Mouse (Mus musculus): ENCODE data around the gene Mul1. TPM values are rescaled to one million over a fixed set of nuclear protein-coding genes. Genes with fewer than 3 reads are reported as not detected.
"Not testable (repeated sequence)": the region's sequence is repeated elsewhere in the genome, so short reads cannot be mapped to it uniquely, and the experiment has no call there.

The Mul1 gene
- 10 to 100 TPM; 68.1 to 79.0 TPM for total RNA-seq (2021)

DNA sequence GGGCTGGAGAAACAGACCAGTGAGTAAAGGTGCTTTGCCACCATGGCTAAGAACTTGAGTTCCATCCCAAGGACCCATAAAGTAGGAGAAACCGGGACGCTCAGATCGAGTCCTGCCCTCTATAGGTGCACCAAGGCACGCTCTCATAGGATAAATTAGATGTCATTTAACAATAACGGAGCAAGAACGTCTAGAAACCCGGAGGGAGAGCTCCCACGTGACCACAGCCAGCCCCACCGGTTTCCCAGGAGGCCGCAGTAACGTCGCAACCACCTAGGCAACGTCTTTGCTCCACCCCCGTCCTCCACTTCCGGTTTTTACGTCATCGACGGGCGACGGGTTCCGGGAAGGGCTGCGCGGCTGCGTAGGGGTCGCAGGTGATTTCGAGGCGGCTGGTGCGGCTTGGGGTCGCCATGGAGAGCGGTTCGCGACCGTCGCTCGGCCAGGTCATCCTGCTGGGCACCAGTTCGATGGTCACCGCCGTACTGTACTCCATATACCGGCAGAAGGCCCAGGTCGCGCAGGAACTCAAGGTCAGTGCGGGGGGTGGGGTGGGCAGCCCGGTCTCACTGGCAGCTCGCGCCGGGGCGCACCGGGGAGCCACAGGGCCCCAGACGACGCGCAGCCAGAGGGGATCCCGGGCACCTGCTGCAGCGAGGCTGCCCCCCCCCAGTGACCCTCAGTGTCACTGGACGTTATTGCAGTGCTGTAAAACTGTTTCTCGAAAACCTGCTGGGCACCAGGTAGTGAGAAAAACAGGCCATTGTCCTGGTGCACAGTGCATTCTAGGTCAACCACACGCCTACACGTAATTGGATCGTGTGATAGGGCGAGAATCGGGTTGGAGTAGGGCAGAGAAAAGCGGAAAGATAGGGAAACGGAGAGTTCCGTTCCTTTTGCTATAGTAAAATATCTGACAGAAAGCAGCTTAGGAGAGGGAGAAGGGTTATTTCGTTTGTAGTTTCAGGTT is at the start of gene Mul1:
Mul1 (plus strand) TSS at position 325 of the 970 bp plus-strand sequence.
- peak; percentile 86 for DNase-seq (ENCODE audit: low spot score)
- intact Hi-C loops (cut with DNase I), result no loop called here

DNA sequence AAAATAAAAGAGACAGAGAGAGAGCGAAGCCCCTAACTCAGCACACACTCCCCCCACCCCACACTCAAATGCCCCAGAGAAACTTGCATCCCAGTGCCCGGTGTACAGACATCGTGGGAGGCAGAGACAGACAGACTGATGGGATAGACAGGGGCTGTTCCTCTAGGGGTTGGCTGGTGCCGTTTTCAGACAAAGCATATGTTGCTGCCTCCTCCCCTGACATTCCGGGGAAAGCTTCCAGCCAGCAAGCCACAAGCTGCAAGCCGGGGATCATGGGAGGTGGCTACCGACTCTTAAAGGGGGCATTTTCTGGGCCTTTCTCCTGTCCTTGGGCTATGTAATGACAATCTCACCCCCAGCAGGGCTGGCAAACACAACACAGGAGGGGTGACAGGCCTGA is 40.8 kb upstream of the Mul1 start:
- intact Hi-C loops (cut with DNase I), result no loop called here
- DNase-seq (ENCODE audit: low spot score), result no peak

DNA sequence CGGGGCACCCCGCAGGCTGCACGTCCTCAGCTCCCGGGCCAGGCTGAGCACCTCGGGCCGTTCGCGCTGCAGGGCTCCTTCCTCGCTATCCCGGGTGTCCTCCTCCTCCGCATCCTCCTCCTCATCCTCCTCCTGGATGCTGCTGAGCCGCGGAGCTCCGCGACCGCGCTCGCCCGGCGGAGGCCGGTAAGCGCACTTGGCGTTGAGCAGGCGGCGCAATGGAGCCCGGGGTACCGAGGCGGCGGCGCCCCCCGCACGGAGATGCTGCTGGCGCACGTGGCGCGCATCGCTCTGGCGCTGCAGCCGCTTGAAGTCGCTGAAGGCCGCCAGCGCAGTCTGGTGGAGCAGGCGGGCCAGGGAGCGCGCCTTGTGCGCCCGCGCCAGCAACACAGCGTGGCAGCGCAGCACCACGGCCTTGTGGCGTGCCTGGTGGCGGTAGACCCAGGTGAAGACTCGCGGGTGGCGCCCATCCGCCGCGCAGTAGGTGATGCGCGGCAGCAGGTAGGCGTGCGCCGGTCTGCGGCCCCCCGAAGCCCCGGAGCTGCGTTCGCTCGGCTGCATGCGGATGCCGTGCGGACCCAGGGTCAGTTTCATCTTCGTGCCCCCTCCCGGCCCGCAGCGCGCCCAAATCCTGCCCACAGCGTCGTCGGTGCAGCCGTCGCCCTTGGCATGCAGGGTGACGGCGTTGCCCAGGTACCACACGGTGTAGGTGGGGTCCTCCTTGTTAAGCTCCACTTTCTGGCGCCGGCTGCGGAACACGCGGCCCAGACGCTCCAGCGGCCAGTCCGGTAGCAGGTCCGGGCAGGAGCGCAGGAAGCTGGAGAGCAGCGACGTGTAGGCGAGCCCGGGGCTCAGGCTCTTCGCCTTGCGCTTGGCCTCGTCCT is 39.1 kb upstream of the Mul1 start:
- intact Hi-C loops (cut with DNase I), result no loop called here
- no peak for DNase-seq (ENCODE audit: low spot score)

DNA sequence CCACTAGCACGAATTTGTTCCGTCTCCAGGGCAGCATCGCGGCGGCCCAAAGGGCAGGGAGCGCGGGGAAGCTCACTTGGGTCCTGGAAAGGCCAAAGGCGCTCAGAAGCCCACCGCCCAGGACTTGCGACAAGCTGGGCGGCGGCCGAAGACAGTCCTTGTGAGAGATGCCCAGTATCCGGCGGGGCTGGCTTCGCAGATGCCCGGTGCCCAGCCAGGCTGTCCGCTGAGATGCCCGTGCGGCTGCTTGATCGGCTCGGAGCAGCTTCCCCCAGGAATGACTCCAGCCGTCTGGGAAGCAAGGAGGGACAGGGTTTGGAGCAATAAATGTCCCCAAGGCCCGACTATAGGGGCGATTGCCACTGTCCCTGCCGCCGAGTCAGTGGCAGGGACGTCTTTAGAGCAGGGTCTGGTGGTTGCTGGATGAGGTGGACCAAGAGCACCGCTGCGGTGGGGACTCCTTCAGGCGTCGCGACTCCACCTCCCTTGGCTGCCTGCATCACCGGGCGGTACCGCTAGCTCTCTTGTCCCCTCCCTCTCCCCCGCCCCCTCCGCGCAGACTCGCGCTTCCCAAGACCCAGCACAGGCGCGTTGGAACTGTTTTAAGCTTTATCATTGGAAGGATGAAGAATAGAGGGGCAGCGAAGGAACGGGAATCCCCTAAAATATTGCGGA is 38.4 kb upstream of the Mul1 start, which contains the start of gene Fam43b:
Fam43b (minus strand) TSS at position 558 of the 675 bp plus-strand sequence.
- intact Hi-C loops (cut with DNase I), result no loop called here
- no peak for DNase-seq (ENCODE audit: low spot score)

DNA sequence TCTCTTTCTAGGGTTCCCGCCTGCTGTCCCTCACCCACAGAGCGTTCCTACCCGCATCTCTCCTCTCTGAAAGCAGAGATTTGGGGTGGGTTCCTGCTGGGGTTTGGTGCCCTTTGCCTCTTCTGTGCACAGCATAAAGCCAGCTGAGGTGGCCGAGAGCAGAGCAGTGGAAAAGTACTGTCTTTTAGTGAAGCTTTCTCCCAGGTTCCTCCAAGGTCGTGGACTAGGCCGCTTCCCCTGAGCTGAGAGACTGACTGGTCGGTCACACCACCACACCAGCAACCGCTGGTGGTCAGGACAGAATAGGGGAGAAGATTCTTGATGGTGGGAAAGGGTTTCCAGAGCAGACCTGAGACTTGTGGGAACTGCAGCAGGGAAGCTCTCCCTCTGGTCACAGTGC is 37.8 kb upstream of the Mul1 start:
- intact Hi-C loops (cut with DNase I), result no loop called here

DNA sequence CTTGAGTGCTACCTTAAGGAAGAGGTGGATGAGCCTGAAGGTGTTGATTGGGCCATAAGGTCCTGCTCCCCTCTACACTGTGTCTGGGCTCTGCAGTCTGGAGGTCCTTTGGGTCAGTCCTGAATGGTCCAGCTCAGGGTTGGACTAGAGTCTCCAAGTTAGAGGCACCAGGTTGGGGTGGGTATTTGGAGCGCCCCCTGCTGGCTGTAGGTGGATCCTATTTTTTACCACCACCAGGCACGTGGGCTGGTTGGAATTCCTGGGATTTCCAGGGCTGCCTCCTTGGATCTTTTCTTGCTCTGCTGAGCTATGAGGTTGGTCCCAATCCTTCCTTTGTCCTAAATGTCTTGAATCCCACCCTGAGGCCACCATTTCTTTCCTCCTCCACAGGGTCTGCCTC is 29.7 kb upstream of the Mul1 start:
- no peak for DNase-seq (ENCODE audit: low spot score)

More for the DNA sequence above, 37.8 kb upstream of the Mul1 start:
- DNase-seq (ENCODE audit: low spot score), result no peak

DNA sequence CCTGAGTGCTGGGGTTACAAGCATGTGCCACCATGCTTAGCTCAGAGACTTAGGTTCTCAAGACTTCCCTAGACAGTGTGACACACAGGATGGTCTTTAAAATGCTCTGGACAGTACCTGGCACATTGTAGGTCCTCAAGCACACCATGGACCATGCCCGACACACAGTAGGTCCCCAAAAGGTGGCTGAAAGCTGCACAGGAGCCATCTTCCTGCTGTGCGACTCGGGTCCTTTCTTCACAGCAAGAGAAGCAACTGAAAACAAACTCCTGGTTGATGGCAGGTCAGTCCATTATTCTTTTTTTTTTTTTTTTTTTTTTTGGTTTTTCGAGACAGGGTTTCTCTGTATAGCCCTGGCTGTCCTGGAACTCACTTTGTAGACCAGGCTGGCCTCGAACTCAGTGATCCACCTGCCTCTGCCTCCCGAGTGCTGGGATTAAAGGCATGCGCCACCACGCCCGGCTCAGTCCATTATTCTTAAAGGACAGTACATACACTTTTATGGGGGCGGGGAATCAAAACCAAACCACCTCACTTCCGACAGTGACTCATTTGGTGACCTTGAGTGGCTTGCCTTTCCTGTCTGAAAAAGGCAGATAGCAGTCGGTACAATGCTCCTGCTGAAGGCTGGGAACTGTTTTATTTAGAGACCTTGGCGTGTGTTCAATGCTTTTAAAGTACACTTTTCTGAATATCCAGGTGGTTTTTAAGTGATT is 26.8 kb upstream of the Mul1 start:
- intact Hi-C loops (cut with DNase I), result no loop called here
- no peak for DNase-seq (ENCODE audit: low spot score)

More for the DNA sequence above, 29.7 kb upstream of the Mul1 start:
- intact Hi-C loops (cut with DNase I), result no loop called here

DNA sequence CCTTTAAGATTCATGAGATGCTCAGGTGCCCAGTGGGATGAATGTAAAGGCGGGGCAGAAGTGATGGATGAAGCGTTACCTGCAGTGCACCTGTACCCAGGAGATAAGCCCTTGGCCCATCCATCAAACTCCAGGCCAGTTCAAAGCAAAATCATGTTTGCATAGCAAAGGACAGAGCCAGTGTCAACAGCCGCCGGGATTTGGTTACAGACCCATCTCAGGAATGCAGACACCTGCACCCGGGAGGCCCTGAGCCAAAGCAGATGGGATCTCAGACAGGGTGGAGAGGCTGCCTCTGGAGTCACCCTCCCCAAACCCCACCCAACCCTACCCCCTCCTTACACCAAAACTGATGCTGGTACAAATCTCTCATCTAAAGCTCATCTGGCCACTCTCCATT is 23.5 kb upstream of the Mul1 start:
- intact Hi-C loops (cut with DNase I), result no loop called here
- no peak for DNase-seq (ENCODE audit: low spot score)

DNA sequence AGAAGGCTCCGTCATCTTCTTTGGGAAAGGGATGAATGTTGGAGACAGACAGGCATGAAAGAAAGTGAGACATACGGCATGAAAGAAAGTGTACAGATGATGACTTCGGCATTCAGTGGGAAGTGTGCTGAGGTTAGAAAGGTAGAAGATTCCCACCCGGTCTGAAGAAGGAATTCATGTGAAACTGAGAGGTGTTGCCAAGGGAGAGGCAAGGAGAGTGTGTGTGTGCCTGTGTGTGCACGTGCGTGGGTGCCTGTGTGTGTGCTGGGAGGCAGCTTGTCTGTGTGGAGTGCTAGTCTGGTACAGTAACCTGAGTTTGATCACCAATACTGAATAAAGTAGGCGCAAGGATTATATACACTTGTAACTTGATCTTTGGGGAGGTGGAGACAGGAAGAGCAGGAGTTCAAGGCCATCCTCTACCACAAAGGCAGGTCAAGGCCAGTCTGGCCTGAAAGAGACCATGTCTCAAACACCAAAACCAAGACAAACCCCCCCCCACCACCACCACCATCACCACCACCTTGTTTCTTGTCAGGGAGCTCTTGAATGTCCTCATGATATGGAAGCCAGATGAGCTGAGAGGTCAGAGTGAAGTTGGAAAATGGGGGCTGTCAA is 22.9 kb upstream of the Mul1 start:
- intact Hi-C loops (cut with DNase I), result no loop called here

DNA sequence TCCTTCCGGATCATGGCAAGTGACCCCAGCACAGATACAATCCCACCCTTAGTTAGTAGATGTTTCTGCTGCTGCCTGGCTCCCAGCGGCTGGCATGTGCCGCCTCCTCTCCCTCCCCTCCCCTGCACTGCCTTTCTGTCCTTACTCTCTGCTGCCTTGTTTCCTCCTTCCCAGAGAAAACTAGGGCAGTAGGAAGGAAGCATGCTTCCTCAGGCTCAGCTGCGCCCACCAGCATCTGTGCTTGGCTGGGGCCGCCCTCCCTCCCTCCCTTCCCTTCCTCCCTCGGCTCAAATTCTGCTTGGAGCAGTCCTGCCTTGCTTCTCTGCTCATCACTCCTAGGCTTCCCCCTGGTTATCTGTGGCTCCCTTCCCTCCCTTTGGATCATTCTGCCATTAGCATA is 19.7 kb upstream of the Mul1 start:
- no peak for DNase-seq (ENCODE audit: low spot score)
- intact Hi-C loops (cut with DNase I), result no loop called here

More for the DNA sequence above, 22.9 kb upstream of the Mul1 start:
- DNase-seq (ENCODE audit: low spot score), result no peak

DNA sequence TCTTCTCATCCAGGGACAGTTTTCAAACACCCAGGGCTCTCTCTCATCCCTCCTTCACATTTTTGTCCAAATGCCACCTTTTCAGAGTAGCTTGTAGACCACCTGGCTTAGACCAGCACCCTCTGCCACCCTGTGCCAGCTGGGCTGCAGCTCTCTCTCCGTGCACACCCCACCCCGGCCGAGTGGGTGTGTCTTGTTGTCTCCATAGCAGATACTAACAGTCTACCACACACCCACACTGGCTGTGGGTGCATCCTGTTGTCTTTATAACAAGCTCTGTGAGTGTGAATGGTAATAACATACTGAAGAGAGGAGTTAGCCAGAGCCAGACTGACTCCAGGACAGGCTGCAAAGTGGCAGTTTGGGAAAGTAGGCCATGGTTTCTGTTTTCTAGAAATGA is 18.5 kb upstream of the Mul1 start:
- intact Hi-C loops (cut with DNase I), result no loop called here

DNA sequence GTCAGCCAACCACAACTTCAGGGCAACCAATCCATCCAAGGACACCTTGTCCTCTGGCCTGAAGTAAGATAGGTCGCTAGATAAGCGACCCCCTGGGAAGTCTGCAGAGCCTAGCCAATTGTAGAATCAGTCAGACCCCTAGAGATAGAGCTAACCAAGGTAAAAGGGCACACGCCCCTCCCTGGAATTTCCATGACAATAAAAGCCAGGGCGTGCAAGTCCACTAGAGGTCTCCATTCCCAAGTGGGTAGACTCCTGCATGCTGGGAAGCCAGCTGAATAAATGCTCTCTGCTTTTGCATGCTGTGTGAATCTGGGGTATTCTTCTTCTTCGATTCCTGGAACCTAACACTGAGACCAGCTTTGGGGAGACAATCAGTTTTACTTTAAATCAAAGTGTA is 18.1 kb upstream of the Mul1 start:
- intact Hi-C loops (cut with DNase I), result no loop called here

More for the DNA sequence above, 18.5 kb upstream of the Mul1 start:
- DNase-seq (ENCODE audit: low spot score), result no peak

DNA sequence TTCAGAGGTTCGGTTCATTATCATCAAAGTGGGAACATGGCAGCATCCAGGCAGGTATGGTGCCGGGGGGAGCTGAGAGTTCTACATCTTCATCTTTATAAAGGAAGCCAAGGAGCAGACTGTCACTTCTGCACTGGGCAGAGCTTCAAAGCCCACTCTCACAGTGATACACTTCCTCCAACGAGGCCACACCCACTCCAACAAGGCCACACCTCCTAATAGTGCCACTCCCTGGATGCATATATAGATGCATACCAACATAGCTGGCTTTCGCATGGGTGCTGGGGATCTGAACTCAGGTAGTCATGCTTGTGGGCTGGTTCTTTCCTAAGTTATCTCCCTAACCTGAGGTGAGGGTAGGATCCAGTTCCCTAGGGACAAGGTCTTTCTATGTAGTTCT is 16.6 kb upstream of the Mul1 start:
- DNase-seq (ENCODE audit: low spot score), result no peak
- intact Hi-C loops (cut with DNase I), result no loop called here

More for the DNA sequence above, 18.1 kb upstream of the Mul1 start:
- DNase-seq (ENCODE audit: low spot score), result no peak

DNA sequence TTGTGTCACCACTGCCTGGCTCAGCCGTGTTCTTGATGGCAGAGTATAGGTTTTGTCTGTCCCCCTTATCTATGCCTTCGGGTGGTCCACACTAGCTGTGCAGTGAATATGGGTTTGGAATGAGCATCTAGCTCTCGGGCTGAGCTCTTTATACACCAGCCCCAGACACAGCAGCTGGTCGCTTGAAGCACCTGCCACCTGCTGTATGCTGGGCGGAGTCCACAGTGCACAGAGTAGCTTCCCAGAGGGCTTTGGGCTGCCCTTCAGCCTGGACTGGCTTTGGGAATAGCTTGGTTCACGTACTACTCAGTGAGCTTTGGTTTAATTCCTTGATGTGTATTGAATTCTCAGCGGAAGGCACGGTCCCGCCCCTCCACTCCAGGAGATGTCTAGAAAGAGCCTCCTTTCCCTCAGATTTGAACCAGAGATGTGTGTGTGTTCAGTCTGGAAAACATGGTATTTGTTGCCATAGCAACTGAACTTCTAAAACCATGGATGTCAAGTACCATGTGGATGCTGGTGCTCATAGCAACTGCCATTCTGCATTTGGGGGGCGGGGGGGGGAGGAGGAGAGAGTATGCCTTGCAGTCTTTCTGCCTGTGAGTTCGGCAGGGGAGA is 16.0 kb upstream of the Mul1 start:
- no peak for DNase-seq (ENCODE audit: low spot score)
- intact Hi-C loops (cut with DNase I), result no loop called here

DNA sequence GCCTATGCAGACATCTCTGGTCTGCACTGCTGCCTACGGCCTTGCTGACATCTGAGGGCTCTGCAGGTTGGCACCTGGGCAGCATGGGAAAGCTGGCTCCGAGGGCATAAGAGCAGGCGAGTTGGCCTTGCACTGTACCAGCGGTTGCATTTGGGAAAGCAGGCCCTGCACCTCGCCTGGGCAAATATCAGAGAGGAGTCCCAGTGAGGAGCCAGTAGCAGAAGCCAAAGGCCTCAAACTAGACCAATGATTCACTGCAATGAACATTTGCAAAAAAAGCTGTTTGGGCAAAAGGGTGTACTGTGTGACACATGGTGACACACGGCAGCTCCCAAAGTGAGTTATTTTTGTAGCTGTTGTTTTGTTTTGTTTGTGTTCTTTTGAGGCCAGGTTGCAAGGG is 9.4 kb upstream of the Mul1 start:
- intact Hi-C loops (cut with DNase I), result loop anchor here (10.0 kb wide), 1 partner anchor 300 kb away; no protein-coding TSS in a partner anchor
- no peak for DNase-seq (ENCODE audit: low spot score)

DNA sequence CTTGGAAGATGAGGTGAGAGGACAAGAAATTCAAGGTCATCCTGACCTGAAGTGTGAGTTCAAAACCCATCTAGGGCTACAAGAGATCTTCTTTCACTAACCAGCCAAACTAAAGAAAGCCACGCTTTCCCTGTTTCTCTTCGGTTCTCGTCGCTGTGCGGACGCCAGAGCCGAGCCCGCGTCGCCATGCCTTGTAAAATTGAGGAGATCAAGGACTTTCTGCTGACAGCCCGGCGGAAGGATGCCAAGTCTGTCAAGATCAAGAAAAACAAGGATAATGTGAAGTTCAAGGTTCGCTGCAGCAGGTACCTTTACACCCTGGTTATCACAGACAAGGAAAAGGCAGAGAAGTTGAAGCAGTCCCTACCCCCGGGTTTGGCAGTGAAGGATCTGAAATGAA is 8.9 kb upstream of the Mul1 start:
- intact Hi-C loops (cut with DNase I), result loop anchor here (1.0 to 10.0 kb wide), 3 partner anchors 43 to 301 kb away; no protein-coding TSS in a partner anchor
- DNase-seq (ENCODE audit: low spot score), result not testable (repeated sequence)

DNA sequence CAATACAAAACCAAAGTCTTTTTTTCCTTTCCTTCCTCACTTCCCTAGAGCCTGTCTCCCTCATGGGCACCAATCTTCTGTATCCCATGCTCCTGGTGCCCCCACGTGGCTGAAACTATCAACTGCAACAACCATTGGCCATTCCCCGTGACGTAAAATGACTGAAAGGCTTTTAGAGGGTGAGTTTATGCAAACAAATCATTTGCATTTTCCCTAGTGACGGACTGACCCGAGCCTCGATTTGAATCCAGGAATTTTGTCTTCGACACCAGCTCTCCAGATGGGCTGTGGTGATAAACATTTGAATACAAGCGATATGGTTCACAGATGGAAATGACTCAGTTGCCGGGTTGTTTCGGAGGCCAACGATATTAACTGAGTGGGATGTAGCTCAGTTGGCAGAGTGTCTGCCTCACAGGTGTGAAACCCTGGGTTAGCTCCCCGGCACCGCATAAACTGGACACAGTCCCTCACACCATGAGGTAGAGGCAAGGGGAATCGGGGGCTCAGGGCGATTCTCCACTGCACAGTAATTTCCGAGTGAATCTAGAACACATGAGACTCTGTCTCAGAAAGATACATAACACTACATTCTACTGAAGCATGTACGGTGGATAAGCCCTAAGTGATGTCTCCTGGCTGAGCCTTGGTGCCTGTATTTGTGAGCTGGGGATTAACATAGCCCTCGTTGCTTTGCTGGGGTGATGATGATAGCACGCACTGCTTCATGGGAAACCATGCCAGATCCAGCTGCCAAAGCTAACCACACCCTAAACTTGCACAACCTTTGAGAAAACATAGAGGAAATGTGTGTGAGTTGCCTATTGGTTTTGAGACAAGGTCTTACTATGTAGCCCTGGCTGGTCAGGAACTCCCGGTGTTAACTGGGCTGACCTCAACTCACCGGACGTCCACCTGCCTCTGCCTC is 7.4 kb upstream of the Mul1 start:
- intact Hi-C loops (cut with DNase I), result loop anchor here (1.0 to 10.0 kb wide), 3 partner anchors 44 to 302 kb away; no protein-coding TSS in a partner anchor
- DNase-seq (ENCODE audit: low spot score), result peak; percentile 61

All from heart, postnatal 25 days (tissue).